Mouse (Mus musculus) megakaryocyte-erythroid progenitor cell, adult 5 weeks (primary cell): ENCODE measurements around the gene Gm10563. TPM values are rescaled to one million over a fixed set of nuclear protein-coding genes. Genes with fewer than 3 reads are reported as not detected.

Experiments
- polyA plus RNA-seq: library from polyadenylated mRNA; stranded (reverse); fragments of >175 nt; gene quantifications from 2 replicates; pipeline ENCODE4 v1.2.3, GENCODE M21; 2012

Gm10563 gene
- polyA plus RNA-seq = not detected in 2 replicates

DNA sequence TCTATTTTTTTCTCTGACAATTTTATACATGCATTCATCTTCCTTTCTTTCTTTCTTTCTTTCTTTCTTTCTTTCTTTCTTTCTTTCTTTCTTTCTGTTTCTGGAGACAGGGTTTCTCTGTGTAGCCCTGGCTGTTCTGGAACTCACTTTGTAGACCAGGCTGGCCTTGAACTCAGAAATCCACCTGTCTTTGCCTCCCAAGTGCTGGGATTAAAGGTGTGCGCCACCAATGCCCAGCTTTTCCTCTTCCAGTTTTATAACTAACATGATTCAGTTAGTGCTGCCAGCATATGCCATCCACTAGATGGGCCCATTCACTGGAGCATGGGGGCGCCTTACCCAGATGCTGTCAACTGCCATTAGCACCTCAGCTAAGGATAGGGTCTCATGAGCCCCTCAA, at the start of gene Gm10563:
Gene Gm10563, minus strand, starts transcription at position 101 of the 400 bp plus-strand sequence.

DNA sequence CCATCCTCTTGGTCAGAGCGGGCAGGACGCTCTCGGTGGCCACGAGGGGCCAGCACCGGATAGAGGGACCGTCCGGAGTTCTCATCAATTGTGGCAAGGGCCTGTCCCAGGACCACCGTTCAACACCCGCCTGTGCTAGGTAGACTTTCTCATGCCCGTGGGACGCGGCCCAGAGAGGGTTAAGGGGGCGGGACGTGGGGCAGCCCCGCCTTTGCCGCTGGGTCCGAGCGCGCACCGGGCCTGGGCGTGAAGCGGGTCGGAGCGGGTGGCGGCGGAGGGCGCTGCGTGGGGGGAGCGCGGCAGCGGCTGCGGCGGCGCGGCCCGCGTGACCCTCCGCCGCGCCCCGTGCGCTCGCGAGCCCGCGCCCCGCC, 48.9 kb upstream of the Gm10563 start, which contains the start of gene Fndc10:
Gene Fndc10, plus strand, starts transcription at position 232 of the 371 bp plus-strand sequence.

DNA sequence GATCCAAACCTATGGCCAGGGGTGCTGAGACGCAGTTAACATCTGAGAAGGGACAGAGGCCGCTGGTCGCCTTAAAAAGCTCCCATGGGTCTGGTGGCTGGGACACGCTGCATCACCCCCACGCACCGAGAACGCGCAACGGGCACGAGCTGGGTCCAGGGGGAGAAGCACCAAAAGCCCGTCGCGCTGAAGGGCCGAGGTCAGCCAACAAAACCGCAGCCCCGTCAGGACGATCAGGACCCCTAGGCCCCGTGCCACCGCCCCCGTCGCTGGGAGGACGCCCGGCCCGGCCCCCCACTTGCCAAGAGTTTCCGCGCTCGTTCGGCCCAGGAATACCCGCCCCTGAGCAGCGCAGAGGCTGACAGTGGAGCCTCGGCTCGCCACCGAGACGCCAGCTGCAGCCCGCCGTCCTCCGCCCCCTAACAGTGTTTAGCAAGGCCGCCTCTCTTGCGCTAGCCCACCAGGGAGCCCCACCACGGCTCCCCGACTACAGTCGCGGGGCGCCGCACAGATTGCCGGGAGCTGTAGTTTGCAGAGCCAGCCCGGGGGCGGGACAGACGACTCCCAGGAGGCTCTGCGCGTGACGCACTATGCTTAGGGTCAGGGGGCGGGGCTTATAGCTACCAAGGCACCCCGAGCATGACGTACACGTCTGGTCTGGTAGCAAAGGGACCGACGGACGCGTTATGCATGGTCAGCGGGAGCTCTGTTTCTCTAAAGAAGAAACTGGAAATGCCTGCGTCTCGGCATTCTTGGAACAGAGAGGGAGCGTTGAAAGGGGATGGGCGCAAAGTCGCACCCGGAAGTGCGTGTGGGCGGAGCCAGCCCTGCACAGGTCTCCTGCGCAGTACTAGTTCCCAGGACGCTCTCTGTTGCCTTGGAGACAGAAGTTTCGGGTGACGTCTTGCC, 23.7 kb upstream of the Gm10563 start, which contains the start of gene Mib2:
Gene Mib2, minus strand, starts transcription at position 510 of the 909 bp plus-strand sequence.

DNA sequence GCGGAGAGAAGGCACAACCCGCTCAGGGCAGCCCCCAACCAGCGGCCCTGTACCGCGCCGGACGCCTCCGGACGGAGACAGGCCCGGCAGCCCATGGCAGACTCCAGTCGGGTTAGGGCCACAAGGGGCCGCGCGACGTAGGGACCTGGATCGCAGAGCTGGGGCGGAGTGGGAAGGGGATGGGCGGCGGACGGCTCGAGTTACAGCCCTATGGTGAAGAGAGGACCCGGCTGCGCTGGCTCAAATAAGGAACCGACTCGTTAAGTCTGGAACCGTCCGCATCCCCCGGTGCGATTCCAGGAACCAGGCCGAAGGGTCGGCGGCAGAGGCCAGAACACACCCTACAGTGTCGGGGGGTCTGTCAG, 7.9 kb upstream of the Gm10563 start, which contains the start of gene Mmp23:
Gene Mmp23, minus strand, starts transcription at position 299 of the 365 bp plus-strand sequence.

DNA sequence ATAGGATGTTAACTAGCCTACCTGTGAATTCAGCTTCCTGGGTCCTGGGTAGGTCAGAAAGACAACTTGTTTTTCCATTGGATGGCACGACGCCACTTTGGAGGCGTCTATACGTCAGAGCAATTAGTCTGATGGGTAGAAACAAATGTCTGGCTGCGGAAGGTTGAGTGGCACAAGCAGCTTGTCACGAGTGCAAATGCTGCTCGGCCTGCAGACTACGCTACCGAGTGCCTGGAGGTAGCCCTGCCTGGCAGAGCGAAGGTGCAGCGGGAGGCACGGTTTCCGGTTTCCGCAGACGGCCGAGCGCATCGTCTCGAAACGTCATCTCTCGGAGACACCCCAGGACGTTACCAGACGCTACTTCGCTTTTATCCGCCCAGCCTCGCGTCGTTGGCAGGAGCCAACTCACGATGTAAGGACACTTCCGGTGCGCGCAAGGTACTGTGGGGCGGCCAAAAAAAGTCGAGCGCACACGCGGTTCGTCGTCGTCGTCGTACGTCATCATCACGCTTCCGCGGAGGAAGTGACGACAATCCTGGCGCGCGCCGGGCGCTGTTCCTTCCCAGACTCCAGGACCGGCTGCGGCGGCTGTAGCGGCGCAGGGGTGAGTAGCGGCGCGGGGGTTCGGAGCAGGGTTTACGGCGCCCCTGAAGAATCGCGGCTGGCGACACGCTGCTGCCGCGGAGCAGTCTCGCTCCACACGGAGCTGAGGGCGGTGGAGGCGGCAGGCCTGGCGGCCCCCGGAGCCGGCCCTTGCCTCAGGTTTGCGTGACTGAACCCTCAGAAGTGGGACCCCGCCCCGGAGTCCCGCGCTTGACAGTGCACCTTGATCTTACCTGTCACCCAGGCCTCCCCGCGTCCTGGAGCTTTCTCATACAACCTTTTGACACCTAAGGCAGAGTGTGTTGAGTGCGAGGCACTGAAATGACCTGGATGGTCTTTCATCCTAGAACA, 20.6 kb downstream of the Gm10563 start, which contains the start of gene Cdk11b:
Gene Cdk11b, plus strand, starts transcription at position 517 of the 954 bp plus-strand sequence.

DNA sequence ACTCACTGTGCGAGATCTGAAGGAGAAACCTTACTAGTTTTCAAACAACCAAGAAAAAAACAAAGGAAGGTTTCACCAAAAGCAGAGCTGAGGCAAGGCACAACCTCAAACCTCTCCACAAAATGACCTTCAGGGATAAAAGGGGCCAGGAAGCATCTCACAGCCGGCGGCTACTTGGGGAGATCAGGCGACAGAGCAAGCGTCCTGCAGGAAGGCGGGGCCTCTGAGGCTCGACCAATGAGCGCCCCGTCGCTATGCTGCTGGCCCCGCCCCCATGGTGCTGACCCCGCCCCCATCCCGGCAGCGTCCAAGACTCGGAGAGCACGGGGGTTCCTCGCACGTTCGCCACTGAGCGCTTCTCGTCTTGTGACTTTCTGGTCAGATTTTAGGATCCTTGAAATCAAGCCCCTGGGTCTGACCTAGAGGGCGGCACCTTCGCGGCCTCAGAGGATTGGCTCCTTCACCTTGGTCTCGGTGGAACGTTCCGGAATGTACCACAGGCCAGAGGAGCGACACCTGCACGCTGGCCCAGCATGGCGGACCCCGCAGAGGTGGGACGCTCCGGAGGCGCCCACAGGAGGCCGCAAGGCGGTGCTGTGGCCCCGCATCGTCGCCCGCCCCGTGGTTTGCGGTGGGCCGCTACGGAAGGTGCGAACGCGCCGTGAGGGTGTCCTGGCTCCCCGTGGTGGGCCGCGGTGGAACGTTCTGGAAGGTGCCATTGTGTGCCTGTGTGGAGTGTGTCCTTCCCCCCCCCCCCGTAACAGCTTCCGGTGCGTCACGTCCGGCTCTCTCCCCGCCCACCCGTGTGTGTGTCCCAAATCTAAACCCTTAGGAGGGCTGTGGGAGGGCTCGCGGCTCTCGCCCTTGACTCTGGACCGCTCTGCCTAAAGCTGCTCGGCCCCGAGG, 43.9 kb downstream of the Gm10563 start, which contains the start of gene Slc35e2:
Gene Slc35e2, plus strand, starts transcription at position 326 of the 906 bp plus-strand sequence.

Other genes with a start within 250 kb of the Gm10563 start
- not detected in 2 replicates for gene Gabrd, start 247.3 kb downstream of the Gm10563 start, polyA plus RNA-seq
- gene Cfap74, start 236.2 kb downstream of the Gm10563 start, polyA plus RNA-seq = not detected in 2 replicates
- 0.37 TPM in 1 of 2 replicates, not detected in the other for gene Tmem52, start 176.3 kb downstream of the Gm10563 start, polyA plus RNA-seq
- 39.3 and 43.9 TPM in 2 replicates for gene Gnb1, start 154.0 kb downstream of the Gm10563 start, polyA plus RNA-seq
- 86.0 and 90.5 TPM in 2 replicates for gene Nadk, start 83.0 kb downstream of the Gm10563 start, polyA plus RNA-seq
- gene Slc35e2, start 44.0 kb downstream of the Gm10563 start, polyA plus RNA-seq = 1.4 and 1.5 TPM in 2 replicates
- gene Cdk11b, start 20.6 kb downstream of the Gm10563 start, polyA plus RNA-seq = 99.3 and 148 TPM in 2 replicates
- 1.5 TPM in 2 replicates for gene Mmp23, start 8.0 kb upstream of the Gm10563 start, polyA plus RNA-seq
- gene Mib2, start 23.8 kb upstream of the Gm10563 start, polyA plus RNA-seq = 55.6 and 61.6 TPM in 2 replicates
- gene Fndc10, start 48.9 kb upstream of the Gm10563 start, polyA plus RNA-seq = 5.3 and 7.8 TPM in 2 replicates
- 48.9 and 53.6 TPM in 2 replicates for gene Ssu72, start 59.4 kb upstream of the Gm10563 start, polyA plus RNA-seq
- 0.53 and 1.3 TPM in 2 replicates for gene Tmem240, start 89.4 kb upstream of the Gm10563 start, polyA plus RNA-seq
- 56.6 and 80.5 TPM in 2 replicates for gene Atad3a, start 115.7 kb upstream of the Gm10563 start, polyA plus RNA-seq
- gene Vwa1, start 129.3 kb upstream of the Gm10563 start, polyA plus RNA-seq = 0.02 and 0.09 TPM in 2 replicates
- not detected in 2 replicates for gene Tmem88b, start 140.5 kb upstream of the Gm10563 start, polyA plus RNA-seq
- 0.04 TPM in 1 of 2 replicates, not detected in the other for gene Ankrd65, start 145.0 kb upstream of the Gm10563 start, polyA plus RNA-seq
- gene Mrpl20, start 157.5 kb upstream of the Gm10563 start, polyA plus RNA-seq = 16.8 and 21.1 TPM in 2 replicates
- 31.6 and 49.6 TPM in 2 replicates for gene Ccnl2, start 167.1 kb upstream of the Gm10563 start, polyA plus RNA-seq
- 234 and 261 TPM in 2 replicates for gene Aurkaip1, start 185.9 kb upstream of the Gm10563 start, polyA plus RNA-seq
- gene Mxra8, start 194.3 kb upstream of the Gm10563 start, polyA plus RNA-seq = 0.96 TPM in 1 of 2 replicates, not detected in the other
- 103 and 130 TPM in 2 replicates for gene Dvl1, start 202.0 kb upstream of the Gm10563 start, polyA plus RNA-seq
- 0.14 and 0.22 TPM in 2 replicates for gene Tas1r3, start 218.0 kb upstream of the Gm10563 start, polyA plus RNA-seq
- gene Cptp, start 224.0 kb upstream of the Gm10563 start, polyA plus RNA-seq = 2.0 and 2.1 TPM in 2 replicates
- 14.7 and 15.3 TPM in 2 replicates for gene Ints11, start 224.1 kb upstream of the Gm10563 start, polyA plus RNA-seq
- 177 and 183 TPM in 2 replicates for gene Pusl1, start 246.4 kb upstream of the Gm10563 start, polyA plus RNA-seq
- gene Acap3, start 246.4 kb upstream of the Gm10563 start, polyA plus RNA-seq = 39.0 and 51.7 TPM in 2 replicates